Mouse (Mus musculus) kidney, adult 2 months (tissue): ENCODE measurements at regions not wholly inside any gene's neighbourhood (a gene's known extent, or its start where the extent isn't known, plus 50 kb on each side); places are given as distances from the start of the nearest gene placed in this dataset.

Source experiments
- CTCF ChIP-seq: fragments of 200-500 bp; conservative IDR thresholded peaks from 2 replicates; pipeline ENCODE4 v1.5.1; 2011; ENCODE audit warnings: low read depth, mild to moderate bottlenecking, control low read depth, low read length, moderate library complexity, mixed read lengths; ENCODE audit not compliant: insufficient read depth, insufficient read length
- POLR2A ChIP-seq: fragments of 200-500 bp; IDR thresholded peaks from one replicate; pipeline ENCODE4 v1.6.1; 2011; ENCODE audit warnings: low read depth, low read length, control low read depth

DNA sequence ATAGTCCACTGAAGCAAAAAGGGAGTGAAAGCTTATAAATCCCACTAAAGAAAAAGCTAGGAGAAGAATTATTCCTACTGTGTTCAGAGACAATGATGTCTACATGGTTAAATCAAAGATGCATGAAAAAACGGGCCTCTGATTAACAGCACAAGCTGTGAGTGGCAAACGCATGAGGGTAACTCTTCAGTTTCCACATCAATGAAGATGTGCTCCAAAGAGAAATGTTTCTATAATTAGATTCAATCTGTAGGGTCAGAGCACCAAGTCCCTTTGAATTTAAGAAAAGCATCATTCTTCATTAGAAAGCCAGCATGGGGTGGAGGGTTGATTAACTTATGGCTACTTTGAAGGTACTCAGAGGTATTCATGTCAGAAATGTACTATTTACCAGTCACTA, 601.5 kb upstream of the Tmprss15 start:
- TF ChIP-seq CTCF: no peak
- no peak for TF ChIP-seq POLR2A
